Mouse (Mus musculus) olfactory bulb, adult 2 months (tissue): ENCODE measurements at regions not wholly inside any gene's neighbourhood (a gene's known extent, or its start where the extent isn't known, plus 50 kb on each side); places are given as distances from the start of the nearest gene placed in this dataset.

Experiments
- CTCF ChIP-seq: fragments of 200-500 bp; IDR thresholded peaks from 2 replicates; pipeline ENCODE4 v1.5.1; 2012; ENCODE audit warnings: low read depth, mild to moderate bottlenecking, low read length, moderate library complexity; ENCODE audit not compliant: insufficient read depth
- POLR2A ChIP-seq: fragments of 200-500 bp; IDR thresholded peaks from 2 replicates; pipeline ENCODE4 v1.6.1; 2012; ENCODE audit warnings: mild to moderate bottlenecking, low read depth, low read length, moderate library complexity; ENCODE audit not compliant: insufficient read depth

GRCm38 (mm10) chr14:58322461-58322860 is 252.1 kb downstream of the Fgf9 start:
- TF ChIP-seq CTCF (no peak), POLR2A (no peak)
